Mouse (Mus musculus) ES-CJ7 (cell line): ENCODE results near the gene Auts2.

ENCODE experiments used
- DNase-seq: peaks from one replicate; pipeline ENCODE4 v3.0.0; 2011; ENCODE audit warnings: low read depth, low spot score

Auts2 gene

GRCm38 (mm10) chr5:131677518-131677917 is 865.6 kb downstream of the Auts2 start:
- no peak for DNase-seq

- DNase-seq, result no peak
Measured at GRCm38 (mm10) chr5:131673696-131674095, 869.4 kb downstream of the Auts2 start.

- DNase-seq, result no peak
Measured at GRCm38 (mm10) chr5:131665068-131665467, 878.1 kb downstream of the Auts2 start.

- DNase-seq, result no peak
Measured at GRCm38 (mm10) chr5:131664657-131665056, 878.5 kb downstream of the Auts2 start.

GRCm38 (mm10) chr5:131662657-131663056 is 880.5 kb downstream of the Auts2 start:
- no peak for DNase-seq

- no peak for DNase-seq
Measured at GRCm38 (mm10) chr5:131658822-131659515, 884.2 kb downstream of the Auts2 start.

- no peak for DNase-seq
Measured at GRCm38 (mm10) chr5:131654206-131654605, 888.9 kb downstream of the Auts2 start.

- no peak for DNase-seq
Measured at GRCm38 (mm10) chr5:131650381-131650891, 892.7 kb downstream of the Auts2 start.

- no peak for DNase-seq
Measured at GRCm38 (mm10) chr5:131647683-131648119, 895.4 kb downstream of the Auts2 start.

GRCm38 (mm10) chr5:131647104-131647682 is 896.0 kb downstream of the Auts2 start:
- DNase-seq, result no peak

GRCm38 (mm10) chr5:131646192-131646775 is 896.9 kb downstream of the Auts2 start:
- no peak for DNase-seq

- DNase-seq, result no peak
Measured at GRCm38 (mm10) chr5:131645341-131646191, 897.6 kb downstream of the Auts2 start.

GRCm38 (mm10) chr5:131644331-131644730 is 898.8 kb downstream of the Auts2 start:
- no peak for DNase-seq

GRCm38 (mm10) chr5:131643176-131644174 is 899.7 kb downstream of the Auts2 start:
- no peak for DNase-seq

- no peak for DNase-seq
Measured at GRCm38 (mm10) chr5:131642752-131643151, 900.4 kb downstream of the Auts2 start.

- no peak for DNase-seq
Measured at GRCm38 (mm10) chr5:131636431-131636830, 906.7 kb downstream of the Auts2 start.

GRCm38 (mm10) chr5:131634731-131635130 is 908.4 kb downstream of the Auts2 start:
- DNase-seq, result no peak

- DNase-seq, result no peak
Measured at GRCm38 (mm10) chr5:131631998-131632379, 911.2 kb downstream of the Auts2 start.

- no peak for DNase-seq
Measured at GRCm38 (mm10) chr5:131631038-131631997, 911.8 kb downstream of the Auts2 start.
